Mouse (Mus musculus) urinary bladder, adult 18-20 months (tissue): Measurements from ENCODE around the gene Arhgef18.
A peak's percentile ranks its signal among the peaks of the same experiment; 100 is the strongest.

Experiments
- DNase-seq, 2 experiments: peaks; one replicate each; pipeline ENCODE4 v3.0.0; 2022; ENCODE audit warnings: low spot score in 2 of 2, mixed read lengths in 2 of 2

The Arhgef18 gene

DNA sequence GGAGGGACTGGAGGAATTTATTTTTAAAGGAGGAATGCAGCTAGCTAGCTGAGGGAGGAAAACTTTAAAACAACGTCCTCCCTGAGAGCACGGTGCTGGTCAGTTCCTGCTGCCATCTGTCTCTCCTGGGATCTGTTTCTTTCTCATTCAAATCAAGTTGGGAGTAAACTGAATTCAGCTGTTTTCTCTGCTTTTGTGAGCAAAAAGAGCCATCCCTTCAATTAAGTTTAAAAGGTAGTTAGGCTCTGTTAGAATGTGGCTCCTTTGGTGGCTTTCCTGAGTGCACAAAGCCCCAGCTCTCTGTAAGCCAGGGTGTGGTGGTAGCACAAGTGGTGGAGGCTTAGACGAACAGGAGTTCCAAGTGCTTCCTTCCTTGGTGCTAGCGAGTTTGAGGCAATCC lies 2.4 kb downstream of the Arhgef18 start:
- DNase-seq, result no peak

DNA sequence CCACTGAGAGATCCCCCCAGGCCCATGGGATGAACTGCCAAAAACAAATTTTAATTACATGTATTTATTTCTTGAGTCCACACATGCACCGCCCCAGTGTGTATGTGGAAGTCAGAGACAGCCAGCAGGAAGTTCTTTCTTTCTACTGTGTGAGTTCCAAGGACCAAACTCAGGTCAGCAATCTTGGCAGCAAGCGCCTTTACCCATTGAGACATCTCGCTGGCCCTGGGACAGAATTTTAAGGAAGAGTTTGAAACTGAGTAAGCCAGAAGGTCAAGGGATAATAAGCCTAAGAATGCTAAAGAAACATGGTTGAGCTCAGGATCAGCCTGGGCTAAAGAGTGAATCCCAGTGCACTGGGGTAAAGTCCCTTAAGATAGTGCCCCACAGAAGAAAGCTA lies 4.8 kb downstream of the Arhgef18 start:
- DNase-seq, result no peak

DNA sequence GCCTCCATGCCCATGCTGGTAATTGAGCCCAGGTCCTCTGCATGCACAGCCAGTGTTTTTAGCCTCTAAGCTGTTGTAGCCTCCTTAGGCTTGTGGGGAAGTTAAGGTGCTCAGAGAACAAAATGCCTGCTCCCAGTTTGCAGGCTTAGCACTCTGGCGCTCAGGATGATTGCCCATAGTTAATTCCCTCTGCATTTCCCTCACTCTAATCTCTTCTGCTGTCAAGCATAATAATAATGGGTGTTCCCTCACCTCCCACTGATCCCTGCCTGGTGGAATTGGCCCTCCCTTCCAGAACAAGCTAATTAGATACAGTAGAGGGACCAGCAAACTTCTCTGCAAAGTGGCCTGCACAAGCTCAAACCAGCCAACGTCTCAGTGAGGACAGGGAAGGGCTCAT lies 7.7 kb downstream of the Arhgef18 start:
- DNase-seq, result no peak

GRCm38 (mm10) chr8:3407417-3407816 lies 14.6 kb downstream of the Arhgef18 start:
- DNase-seq, result no peak

DNA sequence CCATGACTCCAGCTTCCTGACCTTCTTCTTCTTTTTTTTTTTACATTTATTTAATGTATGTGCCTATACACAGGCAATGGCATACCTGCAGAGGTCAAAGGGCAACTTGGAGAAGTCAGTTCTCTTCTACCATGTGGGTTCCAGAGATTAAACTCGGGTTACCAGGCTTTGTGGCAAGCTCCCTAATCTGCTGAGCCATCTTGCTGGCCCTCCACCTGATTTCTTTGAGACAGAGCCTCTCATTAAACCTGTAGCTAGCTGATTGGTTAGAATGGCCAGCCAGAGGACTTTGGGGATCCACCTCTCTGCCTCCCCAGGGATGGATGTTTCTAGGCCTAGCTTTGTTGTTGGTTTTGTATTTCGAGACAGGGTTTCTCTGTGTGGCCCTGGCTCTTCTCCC lies 18.3 kb downstream of the Arhgef18 start:
- no peak for DNase-seq

DNA sequence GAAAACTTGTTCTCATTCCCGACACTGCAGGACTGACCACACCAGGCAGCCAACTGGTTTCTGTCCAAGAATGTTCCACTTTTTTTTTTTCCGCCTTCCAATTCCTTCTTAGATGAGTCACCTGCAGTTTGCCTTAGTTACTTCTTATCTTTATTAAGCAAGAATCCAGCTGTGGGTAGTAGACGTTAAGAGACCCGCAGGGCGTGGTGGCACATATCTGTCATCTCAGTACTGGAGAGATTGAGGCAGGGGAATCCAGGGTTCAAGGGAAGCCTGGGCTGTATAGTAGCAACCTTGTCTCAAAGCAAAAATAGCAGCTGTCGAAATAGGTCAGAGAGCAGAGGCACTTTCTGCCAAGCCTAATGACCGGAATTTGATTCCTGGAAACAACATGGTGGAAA lies 19.1 kb downstream of the Arhgef18 start:
- peak in 1 of 2 experiments; percentile 51 for DNase-seq

GRCm38 (mm10) chr8:3412816-3413215 lies 20.0 kb downstream of the Arhgef18 start:
- no peak for DNase-seq

- no peak for DNase-seq
Observed at GRCm38 (mm10) chr8:3414639-3415190, 21.9 kb downstream of the Arhgef18 start.

DNA sequence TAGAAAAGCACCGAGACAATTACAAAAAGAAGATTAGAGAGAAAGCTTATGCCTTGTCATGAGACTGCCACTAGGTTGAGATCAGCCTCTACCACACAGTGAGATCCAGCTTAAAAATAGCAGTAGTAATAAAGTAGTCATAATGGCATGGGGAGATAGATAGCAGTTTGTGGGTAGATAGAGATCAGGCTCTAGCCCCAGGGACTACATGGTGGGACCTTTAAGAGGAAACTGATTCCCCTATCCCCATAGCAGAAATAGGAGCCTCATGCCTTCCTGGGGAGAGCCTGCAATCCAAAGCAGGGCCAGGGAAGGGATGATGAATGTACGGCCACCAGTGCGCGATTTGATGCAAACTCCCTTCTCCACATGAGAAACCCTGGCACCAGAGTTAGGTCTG lies 22.5 kb downstream of the Arhgef18 start:
- DNase-seq, result no peak

GRCm38 (mm10) chr8:3415661-3416060 lies 22.9 kb downstream of the Arhgef18 start:
- DNase-seq, result no peak

DNA sequence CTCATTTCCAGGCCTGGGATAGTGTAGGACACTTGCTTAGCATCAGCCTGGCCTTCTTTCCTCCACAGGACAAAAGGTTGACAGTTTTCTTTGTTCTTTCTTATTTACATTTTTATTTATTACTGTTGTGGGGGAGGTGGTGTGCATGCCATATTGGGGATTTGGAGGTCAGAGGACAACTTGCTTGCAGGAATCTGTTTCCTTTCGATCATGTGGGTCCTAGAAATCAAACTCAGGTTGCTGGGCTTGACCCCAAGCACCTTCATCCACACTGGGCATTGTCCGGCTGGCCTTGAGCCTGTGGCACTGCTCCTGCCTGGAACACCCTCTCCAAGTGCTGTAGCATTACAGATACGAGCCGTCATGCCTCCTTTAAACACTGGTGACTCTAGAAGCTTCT lies 24.0 kb downstream of the Arhgef18 start:
- no peak for DNase-seq

DNA sequence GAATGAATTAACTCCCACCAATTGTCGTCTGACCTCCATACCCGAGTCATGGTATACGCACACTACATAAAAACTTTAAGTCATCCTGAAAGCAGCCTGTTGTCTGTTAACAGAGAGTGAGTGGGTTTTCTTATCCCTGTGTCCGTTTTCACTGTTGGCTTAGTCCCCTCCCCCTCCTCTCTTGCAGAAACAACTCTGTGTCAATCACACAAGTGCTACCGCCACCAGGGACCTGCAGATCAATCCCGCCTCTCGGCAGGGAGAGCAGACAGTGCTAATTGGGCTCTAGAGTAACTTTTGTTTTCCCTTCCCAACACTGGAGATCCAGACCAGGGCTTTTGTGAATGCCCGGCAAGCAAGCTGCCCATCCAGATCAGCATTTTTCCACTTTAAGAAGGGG lies 24.6 kb downstream of the Arhgef18 start:
- no peak for DNase-seq

DNA sequence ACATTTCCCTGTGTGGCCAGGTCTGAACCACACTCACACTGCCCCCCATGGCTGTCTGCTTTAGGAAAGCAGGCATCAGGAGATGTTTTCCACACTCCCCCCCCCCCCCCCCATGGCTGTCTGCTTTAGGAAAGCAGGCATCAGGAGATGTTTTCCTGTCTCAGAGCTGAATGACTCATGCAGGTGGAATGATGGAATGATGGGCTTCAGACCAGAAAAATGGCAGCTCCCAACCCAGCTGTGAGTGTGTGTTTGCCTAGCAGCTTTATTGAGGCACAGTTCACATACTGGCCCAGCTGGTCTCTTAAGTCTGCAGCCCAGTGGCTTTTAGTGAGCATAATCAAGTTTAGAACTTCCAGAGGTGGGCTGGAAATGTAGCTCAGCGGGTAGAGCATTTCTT lies 25.3 kb downstream of the Arhgef18 start:
- no peak for DNase-seq

- no peak for DNase-seq
Observed at GRCm38 (mm10) chr8:3420105-3420706, 27.4 kb downstream of the Arhgef18 start.

GRCm38 (mm10) chr8:3421507-3421906 lies 28.7 kb downstream of the Arhgef18 start:
- no peak for DNase-seq

DNA sequence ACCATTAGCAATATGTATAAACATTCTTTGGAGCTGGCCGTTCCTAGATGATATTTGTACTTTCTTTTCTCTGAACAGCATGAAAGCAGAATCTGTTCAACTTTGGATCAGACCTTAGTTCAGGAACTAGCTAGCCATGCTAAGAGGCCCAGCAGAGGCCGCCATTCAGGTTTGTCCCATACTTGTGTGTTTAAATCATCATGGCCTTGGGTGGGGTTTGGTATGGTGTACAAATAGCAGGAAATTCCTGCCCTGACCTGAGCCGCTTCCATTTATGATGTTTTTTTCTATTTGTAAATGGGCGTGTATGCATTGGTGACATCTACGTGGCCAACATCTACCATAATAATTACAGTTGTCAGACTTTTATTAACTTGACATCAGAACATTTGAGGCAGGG lies 32.4 kb downstream of the Arhgef18 start:
- peak in 1 of 2 experiments; percentile 48 for DNase-seq

DNA sequence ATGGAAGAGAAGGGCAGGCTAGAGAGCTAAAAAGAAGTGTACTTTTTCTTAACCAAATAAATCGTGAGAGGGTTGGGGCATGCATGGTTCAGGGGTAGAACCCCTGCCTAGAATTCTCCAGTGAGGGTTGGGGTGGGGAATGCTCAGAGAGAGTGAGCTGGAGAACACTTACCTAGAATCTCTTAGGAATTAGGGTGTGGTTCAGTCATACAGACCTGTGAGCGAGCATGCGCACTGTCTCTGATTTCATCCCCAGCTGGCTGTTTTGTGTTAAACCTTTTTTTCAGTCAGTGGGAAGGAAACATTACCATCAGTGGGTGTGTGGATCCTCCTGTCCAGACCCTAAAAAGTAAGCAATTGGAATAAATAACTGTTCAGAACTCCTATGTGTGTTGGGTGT lies 33.4 kb downstream of the Arhgef18 start:
- no peak for DNase-seq

- DNase-seq, result no peak
Observed at GRCm38 (mm10) chr8:3428426-3428825, 35.6 kb downstream of the Arhgef18 start.

DNA sequence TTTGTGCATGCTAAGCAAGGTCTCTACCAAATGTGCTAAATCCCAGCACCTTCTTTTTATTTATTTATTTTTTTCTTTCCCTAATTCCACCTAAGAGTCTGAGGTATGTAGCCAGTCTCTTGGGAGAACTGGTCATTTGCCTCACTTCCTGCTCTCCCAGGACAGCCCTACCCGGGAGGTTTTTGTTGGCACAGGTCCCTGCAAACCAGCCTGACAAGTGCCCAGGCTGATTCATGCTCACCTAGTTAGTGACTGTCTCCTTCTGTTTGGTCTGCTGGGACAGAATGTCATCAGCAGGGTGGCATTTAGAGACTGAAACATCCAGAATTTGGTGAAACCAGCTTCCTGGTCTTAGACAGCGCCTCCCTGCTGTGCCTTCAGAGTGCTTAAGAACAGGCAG lies 37.2 kb downstream of the Arhgef18 start:
- peak; percentile 68 to 89 for DNase-seq

- no peak for DNase-seq
Observed at GRCm38 (mm10) chr8:3431113-3431512, 38.3 kb downstream of the Arhgef18 start.

DNA sequence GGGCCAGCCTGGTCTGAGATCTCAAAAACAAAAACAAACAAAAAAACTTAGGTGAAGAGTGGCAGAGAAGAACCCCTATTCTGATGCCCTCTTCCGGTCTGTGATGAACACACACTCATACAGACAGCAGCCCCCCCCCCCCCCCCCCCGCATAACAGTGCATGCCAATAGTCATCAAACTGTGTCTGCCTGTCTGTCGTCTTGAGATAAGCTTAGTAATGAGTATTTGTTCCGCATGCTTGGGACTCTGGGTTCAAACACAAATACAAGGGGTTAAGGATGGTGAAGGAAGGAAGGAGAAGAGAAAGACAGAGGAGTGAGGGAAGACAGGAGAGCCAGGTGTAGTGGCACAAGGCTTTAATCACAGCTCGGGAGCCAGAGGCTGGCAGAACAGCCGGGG lies 43.7 kb downstream of the Arhgef18 start:
- DNase-seq, result no peak

- no peak for DNase-seq
Observed at GRCm38 (mm10) chr8:3439510-3439909, 46.7 kb downstream of the Arhgef18 start.

GRCm38 (mm10) chr8:3449226-3449625 lies 56.4 kb downstream of the Arhgef18 start:
- DNase-seq, result no peak

GRCm38 (mm10) chr8:3450670-3451069 lies 57.9 kb downstream of the Arhgef18 start:
- peak; percentile 31 to 39 for DNase-seq
